Mouse (Mus musculus) adipocyte (in vitro differentiated cells): ENCODE results near the gene Emb.

ENCODE experiments used
- DNase-seq: peaks from one replicate; pipeline ENCODE4 v3.0.0-alpha.2; 2016; ENCODE audit warnings: low spot score

Emb gene

GRCm38 (mm10) chr13:117220501-117221321 lies 12.4 kb downstream of the Emb start, which contains the start of gene Gm17509:
Gene Gm17509, minus strand, starts transcription at chr13:117221075.
- DNase-seq: no peak

- no peak for DNase-seq
Observed at GRCm38 (mm10) chr13:117223125-117223524, 14.8 kb downstream of the Emb start.

- no peak for DNase-seq
Observed at GRCm38 (mm10) chr13:117224901-117225300, 16.6 kb downstream of the Emb start.

GRCm38 (mm10) chr13:117225561-117225960 lies 17.2 kb downstream of the Emb start:
- no peak for DNase-seq

- DNase-seq: peak; percentile 83
Observed at GRCm38 (mm10) chr13:117230371-117231110, 22.2 kb downstream of the Emb start.

GRCm38 (mm10) chr13:117233808-117234207 lies 25.5 kb downstream of the Emb start:
- no peak for DNase-seq

GRCm38 (mm10) chr13:117234486-117234885 lies 26.1 kb downstream of the Emb start:
- DNase-seq: no peak

GRCm38 (mm10) chr13:117235530-117236212 lies 27.3 kb downstream of the Emb start:
- peak; percentile 28 for DNase-seq

GRCm38 (mm10) chr13:117237111-117237510 lies 28.8 kb downstream of the Emb start:
- no peak for DNase-seq

GRCm38 (mm10) chr13:117242063-117242462 lies 33.7 kb downstream of the Emb start:
- peak; percentile 31 for DNase-seq

- DNase-seq: no peak
Observed at GRCm38 (mm10) chr13:117242621-117243020, 34.3 kb downstream of the Emb start.

- no peak for DNase-seq
Observed at GRCm38 (mm10) chr13:117260704-117261103, 52.4 kb downstream of the Emb start.

- DNase-seq: peak; percentile 6
Observed at GRCm38 (mm10) chr13:117266156-117266555, 57.8 kb downstream of the Emb start.

- no peak for DNase-seq
Observed at GRCm38 (mm10) chr13:117267963-117268362, 59.6 kb downstream of the Emb start.

GRCm38 (mm10) chr13:117284036-117284435 lies 75.7 kb downstream of the Emb start:
- DNase-seq: no peak

- peak; percentile 8 for DNase-seq
Observed at GRCm38 (mm10) chr13:117286939-117287338, 78.6 kb downstream of the Emb start.

- DNase-seq: no peak
Observed at GRCm38 (mm10) chr13:117287400-117287799, 79.1 kb downstream of the Emb start.

- DNase-seq: peak; percentile 71
Observed at GRCm38 (mm10) chr13:117289494-117290270, 81.3 kb downstream of the Emb start.

- DNase-seq: peak; percentile 70
Observed at GRCm38 (mm10) chr13:117311446-117312225, 103.3 kb downstream of the Emb start.
